Mouse (Mus musculus): ENCODE measurements around the gene Mon1a. TPM values are rescaled to one million over a fixed set of nuclear protein-coding genes. Genes with fewer than 3 reads are reported as not detected.
A peak's percentile ranks its signal among the peaks of the same experiment; 100 is the strongest.

The Mon1a gene
- polyA plus RNA-seq, 1 experiment from 2014 or later, result 25.2 TPM

DNA sequence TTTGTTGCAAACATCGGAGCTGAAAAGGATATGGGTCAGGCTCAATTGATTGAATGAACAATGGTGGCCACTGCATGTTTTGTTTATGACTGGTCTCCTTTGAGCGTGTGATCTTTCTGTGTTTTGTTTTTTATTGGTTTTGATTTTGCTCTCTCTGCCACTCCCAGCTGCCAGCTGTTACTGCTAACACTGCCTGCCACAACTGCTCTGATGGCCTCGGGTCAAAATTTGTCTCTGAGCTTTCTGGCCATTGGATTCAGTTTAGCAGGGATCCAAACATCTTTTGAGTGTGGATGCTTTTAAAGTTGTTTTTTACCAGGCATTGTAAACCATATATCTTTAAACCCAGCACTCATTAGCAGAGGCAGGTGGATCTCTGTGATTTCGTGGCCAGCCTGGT, 7.5 kb upstream of the Mon1a start:
- Histone ChIP-seq H3K9me3 (ENCODE audit: control insufficient read depth, low read length) (no peaks in the 10 kb centered on the region), H3K36me3 (ENCODE audit: control insufficient read depth, insufficient read depth) (no peaks in the 10 kb centered on the region), H3K27me3 (replicated peaks; ENCODE audit: control insufficient read depth, insufficient read depth, low read length) (no peaks in the 10 kb centered on the region), H3K27ac (ENCODE audit: low read length) (no peak overlapping the region), H3K4me2 (ENCODE audit: low read length) (no peak overlapping the region), H3K4me1 (replicated peaks; ENCODE audit: control insufficient read depth, insufficient read depth, low read length) (no peaks in the 10 kb centered on the region), H3K9ac (replicated peaks; ENCODE audit: low read depth, low read length) (no peak overlapping the region), H3K4me3 (replicated peaks; ENCODE audit: low read length) (no peak overlapping the region)
- no peak for ATAC-seq
- WGBS, result 68% methylated on average over 4 of the region's 4 CpGs

DNA sequence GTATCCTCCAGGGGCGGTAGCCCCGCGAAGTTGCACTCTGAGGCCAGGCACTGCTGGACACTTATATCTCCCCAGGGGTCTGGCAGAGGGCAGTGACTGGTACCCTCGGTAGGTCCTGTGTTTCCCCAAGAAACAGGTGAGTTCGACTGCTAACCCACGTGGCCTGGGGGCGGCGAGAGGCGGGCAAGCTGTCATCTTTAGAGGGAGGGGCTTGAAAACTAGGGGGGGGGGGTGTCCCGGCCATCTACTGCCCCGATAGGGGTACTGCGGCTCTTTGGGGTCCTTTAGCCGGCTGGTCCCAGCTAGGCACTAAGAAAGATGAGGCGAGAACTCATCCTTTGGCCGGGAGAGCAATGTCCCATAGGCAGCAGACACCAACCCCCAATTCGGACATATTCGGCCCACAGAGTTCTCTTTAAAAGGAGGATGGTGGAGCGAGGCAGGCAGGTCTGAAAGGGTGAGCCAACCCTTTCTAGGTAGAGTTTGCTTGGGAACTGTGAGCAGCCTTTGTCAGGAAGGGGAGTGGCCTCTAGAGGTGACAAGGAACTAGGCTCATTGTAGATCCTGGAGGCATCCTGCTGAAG, 408 bp downstream of the Mon1a start:
- under 1% methylated on average over 18 of the region's 18 CpGs for WGBS
- 0 out of 2 replicates have a peak, but pooled peaks cover 2% of the 10 kb centered on the region for H3K27me3 ChIP-seq (replicated peaks; ENCODE audit: control insufficient read depth, insufficient read depth, low read length)
- no peaks in the 10 kb centered on the region for H3K36me3 ChIP-seq (ENCODE audit: control insufficient read depth, insufficient read depth)
- peak overlapping the region; percentile 84 for H3K4me3 ChIP-seq (replicated peaks; ENCODE audit: low read length)
- peak overlapping the region; percentile 69 for H3K27ac ChIP-seq (ENCODE audit: low read length)
- peak overlapping the region; percentile 85 for H3K9ac ChIP-seq (replicated peaks; ENCODE audit: low read depth, low read length)
- peak; percentile 72 for ATAC-seq
- peaks cover 14% of the 10 kb centered on the region for H3K4me1 ChIP-seq (replicated peaks; ENCODE audit: control insufficient read depth, insufficient read depth, low read length)
- H3K4me2 ChIP-seq (ENCODE audit: low read length), result peak overlapping the region; percentile 71
- no peaks in the 10 kb centered on the region for H3K9me3 ChIP-seq (ENCODE audit: control insufficient read depth, low read length)

DNA sequence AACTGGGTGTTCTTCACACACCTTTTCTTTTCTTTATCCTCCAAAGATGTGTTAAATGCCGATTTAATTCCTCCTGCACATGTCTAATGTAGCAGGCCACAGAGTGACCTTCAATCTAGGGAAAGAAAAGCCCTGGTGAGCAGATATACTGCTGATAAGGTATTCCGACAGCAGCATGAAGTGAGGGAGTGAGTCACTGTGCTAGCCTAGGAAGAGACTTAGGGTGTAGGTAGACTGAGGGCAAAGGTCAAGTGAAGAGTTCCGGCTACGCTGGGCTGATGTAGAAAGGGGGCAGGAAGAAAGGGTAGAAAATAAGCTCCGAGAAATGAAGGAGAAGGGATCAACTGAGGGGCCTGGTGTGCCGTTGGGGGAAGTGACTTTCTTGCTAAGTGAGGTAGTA, 2.3 kb downstream of the Mon1a start:
- Histone ChIP-seq H3K27me3 (replicated peaks; ENCODE audit: control insufficient read depth, insufficient read depth, low read length) (0 out of 2 replicates have a peak, but pooled peaks cover 2% of the 10 kb centered on the region), H3K4me1 (replicated peaks; ENCODE audit: control insufficient read depth, insufficient read depth, low read length) (peaks cover 14% of the 10 kb centered on the region), H3K27ac (ENCODE audit: low read length) (no peak overlapping the region), H3K4me2 (ENCODE audit: low read length) (no peak overlapping the region), H3K4me3 (replicated peaks; ENCODE audit: low read length) (no peak overlapping the region), H3K9me3 (ENCODE audit: control insufficient read depth, low read length) (no peaks in the 10 kb centered on the region), H3K36me3 (ENCODE audit: control insufficient read depth, insufficient read depth) (no peaks in the 10 kb centered on the region), H3K9ac (replicated peaks; ENCODE audit: low read depth, low read length) (no peak overlapping the region)
- ATAC-seq, result no peak
- WGBS, result 94% methylated on average over 6 of the region's 6 CpGs

DNA sequence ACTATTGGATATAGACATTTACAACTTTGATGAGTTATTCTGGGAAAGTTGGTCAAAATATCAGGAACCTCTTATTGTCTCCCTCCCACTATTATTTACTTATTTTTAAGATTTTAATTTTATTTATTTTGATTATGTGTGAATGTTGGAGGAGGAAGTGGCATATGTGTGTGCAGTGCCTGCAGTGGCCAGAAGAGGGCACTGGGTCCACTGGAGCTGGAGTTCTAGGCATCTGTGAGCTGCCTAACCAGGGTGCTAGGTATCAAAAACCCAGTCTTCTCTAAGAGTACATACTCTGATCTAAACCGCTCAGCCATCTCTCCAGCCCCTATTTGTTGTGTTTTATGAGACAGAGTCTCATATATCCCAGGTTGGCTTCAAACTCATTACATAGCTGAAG, 3.1 kb downstream of the Mon1a start:
- WGBS, result 90% methylated on average over 1 of the region's 1 CpGs

DNA sequence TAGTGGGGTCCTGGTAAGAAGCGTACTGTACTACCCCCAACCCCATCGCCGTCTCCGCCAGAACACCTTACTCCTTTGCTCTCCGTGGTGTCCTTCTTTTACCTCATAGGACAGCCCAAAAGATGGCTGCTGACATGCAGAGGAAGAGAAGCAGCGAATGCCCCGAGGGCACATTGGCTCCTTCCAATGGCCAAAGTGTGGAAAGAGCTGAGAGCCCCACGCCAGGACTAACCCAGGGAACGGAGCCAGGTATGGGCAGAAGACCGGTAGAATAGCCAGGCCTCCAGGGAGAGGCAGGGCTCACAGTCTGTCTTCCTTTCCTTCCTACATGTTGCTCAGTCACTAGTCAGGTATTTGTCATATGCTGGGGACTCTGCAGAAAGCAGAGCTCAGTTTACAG, 10.6 kb downstream of the Mon1a start:
- 80% methylated on average over 10 of the region's 10 CpGs for WGBS

More for the DNA sequence above, 3.1 kb downstream of the Mon1a start:
- peaks cover 14% of the 10 kb centered on the region for H3K4me1 ChIP-seq (replicated peaks; ENCODE audit: control insufficient read depth, insufficient read depth, low read length)
- H3K27ac ChIP-seq (ENCODE audit: low read length), result no peak overlapping the region
- H3K9ac ChIP-seq (replicated peaks; ENCODE audit: low read depth, low read length), result no peak overlapping the region
- ATAC-seq, result no peak
- H3K36me3 ChIP-seq (ENCODE audit: control insufficient read depth, insufficient read depth), result no peaks in the 10 kb centered on the region
- no peaks in the 10 kb centered on the region for H3K9me3 ChIP-seq (ENCODE audit: control insufficient read depth, low read length)
- no peak overlapping the region for H3K4me3 ChIP-seq (replicated peaks; ENCODE audit: low read length)
- 0 out of 2 replicates have a peak, but pooled peaks cover 2% of the 10 kb centered on the region for H3K27me3 ChIP-seq (replicated peaks; ENCODE audit: control insufficient read depth, insufficient read depth, low read length)
- no peak overlapping the region for H3K4me2 ChIP-seq (ENCODE audit: low read length)

DNA sequence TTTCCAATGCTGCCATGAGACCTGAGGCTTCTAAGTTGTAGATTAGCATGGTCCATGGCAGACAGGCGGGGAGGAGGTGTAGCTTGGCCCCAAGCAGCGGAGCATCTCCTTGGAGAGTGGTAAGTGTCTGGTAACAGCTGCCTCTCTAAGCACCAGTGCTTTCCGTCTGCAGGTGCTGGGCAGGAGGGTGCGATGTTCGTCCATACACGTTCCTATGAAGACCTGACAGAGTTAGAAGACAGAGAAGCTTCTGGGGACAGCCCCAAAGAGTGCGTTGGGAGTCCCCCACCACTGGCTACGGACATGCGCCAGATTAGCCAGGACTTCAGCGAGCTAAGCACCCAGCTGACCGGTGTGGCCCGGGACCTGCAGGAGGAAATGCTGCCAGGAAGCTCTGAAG, 11.9 kb downstream of the Mon1a start:
- Histone ChIP-seq H3K27me3 (replicated peaks; ENCODE audit: control insufficient read depth, insufficient read depth, low read length) (peaks cover 4% of the 10 kb centered on the region; the same call in 1 of the 2 replicates), H3K27ac (ENCODE audit: low read length) (no peak overlapping the region), H3K4me1 (replicated peaks; ENCODE audit: control insufficient read depth, insufficient read depth, low read length) (peaks cover 14% of the 10 kb centered on the region), H3K9me3 (ENCODE audit: control insufficient read depth, low read length) (no peaks in the 10 kb centered on the region), H3K4me2 (ENCODE audit: low read length) (no peak overlapping the region), H3K9ac (replicated peaks; ENCODE audit: low read depth, low read length) (no peak overlapping the region; the same call in 1 of the 2 replicates), H3K36me3 (ENCODE audit: control insufficient read depth, insufficient read depth) (peaks cover 7% of the 10 kb centered on the region), H3K4me3 (replicated peaks; ENCODE audit: low read length) (no peak overlapping the region)
- WGBS, result 73% methylated on average over 12 of the region's 12 CpGs
- ATAC-seq, result no peak

More for the DNA sequence above, 10.6 kb downstream of the Mon1a start:
- H3K4me2 ChIP-seq (ENCODE audit: low read length), result no peak overlapping the region
- H3K27me3 ChIP-seq (replicated peaks; ENCODE audit: control insufficient read depth, insufficient read depth, low read length), result peaks cover 4% of the 10 kb centered on the region; the same call in 1 of the 2 replicates
- ATAC-seq, result no peak
- H3K4me1 ChIP-seq (replicated peaks; ENCODE audit: control insufficient read depth, insufficient read depth, low read length), result peaks cover 14% of the 10 kb centered on the region
- H3K27ac ChIP-seq (ENCODE audit: low read length), result no peak overlapping the region
- H3K36me3 ChIP-seq (ENCODE audit: control insufficient read depth, insufficient read depth), result peaks cover 7% of the 10 kb centered on the region
- no peak overlapping the region for H3K4me3 ChIP-seq (replicated peaks; ENCODE audit: low read length)
- no peaks in the 10 kb centered on the region for H3K9me3 ChIP-seq (ENCODE audit: control insufficient read depth, low read length)
- H3K9ac ChIP-seq (replicated peaks; ENCODE audit: low read depth, low read length), result no peak overlapping the region

DNA sequence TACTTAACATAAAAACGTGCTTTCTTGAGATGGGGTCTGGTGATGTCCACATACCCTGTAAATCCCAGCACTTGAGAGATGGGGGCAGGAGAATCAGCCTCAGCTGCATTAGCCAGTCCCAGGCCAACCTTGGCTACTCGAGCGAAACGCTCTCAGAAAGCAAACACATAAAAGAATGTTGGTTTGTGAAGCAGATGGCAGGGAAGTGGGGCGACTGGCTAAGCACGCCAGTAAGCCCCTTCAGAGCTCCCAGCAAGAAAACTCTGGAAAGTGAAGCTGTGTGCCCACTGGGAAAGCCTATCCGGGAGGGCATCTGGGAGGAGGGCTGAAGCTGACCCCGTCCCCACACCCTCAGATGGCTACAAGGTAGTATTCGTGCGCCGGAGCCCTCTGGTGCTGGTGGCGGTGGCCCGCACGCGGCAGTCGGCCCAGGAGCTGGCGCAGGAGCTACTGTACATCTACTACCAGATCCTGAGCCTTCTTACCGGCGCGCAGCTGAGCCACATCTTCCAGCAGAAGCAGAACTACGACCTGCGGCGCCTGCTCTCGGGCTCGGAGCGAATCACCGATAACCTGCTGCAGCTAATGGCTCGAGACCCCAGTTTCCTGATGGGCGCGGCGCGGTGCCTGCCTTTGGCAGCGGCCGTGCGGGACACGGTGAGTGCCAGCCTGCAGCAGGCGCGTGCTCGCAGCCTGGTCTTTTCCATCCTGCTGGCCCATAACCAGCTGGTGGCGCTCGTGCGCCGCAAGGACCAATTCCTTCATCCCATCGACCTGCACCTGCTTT, 13.1 kb downstream of the Mon1a start:
- no peaks in the 10 kb centered on the region for H3K9me3 ChIP-seq (ENCODE audit: control insufficient read depth, low read length)
- H3K36me3 ChIP-seq (ENCODE audit: control insufficient read depth, insufficient read depth), result peaks cover 7% of the 10 kb centered on the region
- H3K27me3 ChIP-seq (replicated peaks; ENCODE audit: control insufficient read depth, insufficient read depth, low read length), result peaks cover 6% of the 10 kb centered on the region; the same call in 1 of the 2 replicates
- 2% methylated on average over 42 of the region's 44 CpGs for WGBS
- H3K4me1 ChIP-seq (replicated peaks; ENCODE audit: control insufficient read depth, insufficient read depth, low read length), result peaks cover 16% of the 10 kb centered on the region
- ATAC-seq, result peak; percentile 76
- H3K4me2 ChIP-seq (ENCODE audit: low read length), result peak overlapping the region; percentile 68
- H3K9ac ChIP-seq (replicated peaks; ENCODE audit: low read depth, low read length), result peak overlapping the region; percentile 60
- peak overlapping the region; percentile 41 for H3K4me3 ChIP-seq (replicated peaks; ENCODE audit: low read length)
- peak overlapping the region; percentile 27; the same call in 1 of the 2 replicates for H3K27ac ChIP-seq (ENCODE audit: low read length)

DNA sequence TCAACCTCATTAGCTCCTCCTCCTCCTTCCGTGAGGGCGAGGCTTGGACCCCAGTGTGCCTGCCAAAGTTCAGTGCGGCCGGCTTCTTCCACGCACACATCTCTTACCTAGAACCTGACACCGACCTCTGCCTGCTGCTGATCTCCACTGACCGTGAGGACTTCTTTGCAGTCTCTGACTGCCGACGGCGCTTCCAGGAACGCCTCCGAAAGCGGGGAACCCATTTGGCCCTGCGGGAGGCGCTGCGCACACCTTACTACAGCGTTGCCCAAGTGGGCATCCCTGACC, 13.6 kb downstream of the Mon1a start:
- Histone ChIP-seq H3K9ac (replicated peaks; ENCODE audit: low read depth, low read length) (peak overlapping the region; percentile 60; the same call in 1 of the 2 replicates), H3K36me3 (ENCODE audit: control insufficient read depth, insufficient read depth) (peaks cover 7% of the 10 kb centered on the region)
- no peak for ATAC-seq

DNA sequence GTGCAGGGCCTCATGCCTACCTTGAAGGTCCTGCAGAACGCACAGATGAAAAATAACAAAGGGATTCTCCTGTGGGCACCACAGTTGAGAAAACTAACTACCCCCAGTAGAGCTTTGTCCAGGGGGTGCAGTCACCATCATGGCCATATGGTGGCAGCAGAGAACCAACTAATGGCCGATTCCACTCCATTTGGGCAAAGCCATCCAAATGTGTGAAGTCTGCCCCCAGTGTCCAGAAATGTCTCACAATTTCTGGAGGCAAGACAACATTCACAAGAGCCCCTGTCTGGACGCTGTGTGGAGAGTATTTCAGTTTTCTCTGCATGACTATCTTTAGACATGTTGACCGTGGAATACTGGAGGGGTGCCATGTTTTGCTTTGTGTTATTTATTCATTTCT, 16.8 kb downstream of the Mon1a start:
- Histone ChIP-seq H3K4me3 (replicated peaks; ENCODE audit: low read length) (no peak overlapping the region), H3K4me2 (ENCODE audit: low read length) (no peak overlapping the region), H3K4me1 (replicated peaks; ENCODE audit: control insufficient read depth, insufficient read depth, low read length) (peaks cover 28% of the 10 kb centered on the region), H3K27me3 (replicated peaks; ENCODE audit: control insufficient read depth, insufficient read depth, low read length) (peaks cover 7% of the 10 kb centered on the region; the same call in 1 of the 2 replicates), H3K9ac (replicated peaks; ENCODE audit: low read depth, low read length) (no peak overlapping the region), H3K9me3 (ENCODE audit: control insufficient read depth, low read length) (no peaks in the 10 kb centered on the region), H3K27ac (ENCODE audit: low read length) (no peak overlapping the region), H3K36me3 (ENCODE audit: control insufficient read depth, insufficient read depth) (peaks cover 3% of the 10 kb centered on the region; the same call in 1 of the 2 replicates)
- WGBS, result 3% methylated on average over 4 of the region's 4 CpGs
- ATAC-seq, result peak; percentile 36; the same call in 1 of the 2 replicates

More for the DNA sequence above, 13.6 kb downstream of the Mon1a start:
- no peaks in the 10 kb centered on the region for H3K9me3 ChIP-seq (ENCODE audit: control insufficient read depth, low read length)
- 11% methylated on average over 17 of the region's 17 CpGs for WGBS
- peak overlapping the region; percentile 68 for H3K4me2 ChIP-seq (ENCODE audit: low read length)
- H3K27ac ChIP-seq (ENCODE audit: low read length), result no peak overlapping the region
- peaks cover 20% of the 10 kb centered on the region for H3K4me1 ChIP-seq (replicated peaks; ENCODE audit: control insufficient read depth, insufficient read depth, low read length)
- H3K4me3 ChIP-seq (replicated peaks; ENCODE audit: low read length), result peak overlapping the region; percentile 41
- peaks cover 7% of the 10 kb centered on the region; the same call in 1 of the 2 replicates for H3K27me3 ChIP-seq (replicated peaks; ENCODE audit: control insufficient read depth, insufficient read depth, low read length)
